Mouse (Mus musculus) bone marrow macrophage, adult 2 months (primary cell): Measurements from ENCODE around the gene Thsd4. TPM values are rescaled to one million over a fixed set of nuclear protein-coding genes. Genes with fewer than 3 reads are reported as not detected.

Source experiments
- H3K27ac ChIP-seq: 2 replicates; pipeline ENCODE4 v1.5.1; 2012; ENCODE audit warnings: low read depth, low read length; ENCODE audit not compliant: insufficient read depth
- H3K4me1 ChIP-seq: 2 replicates; pipeline ENCODE4 v1.6.1; 2012; ENCODE audit warnings: low read length; ENCODE audit not compliant: control insufficient read depth, insufficient read depth
- H3K4me3 ChIP-seq: 2 replicates; pipeline ENCODE4 v1.5.1; 2012; ENCODE audit warnings: mild to moderate bottlenecking, low read length, moderate library complexity; ENCODE audit not compliant: insufficient read depth
- CTCF ChIP-seq: IDR thresholded peaks from 2 replicates; pipeline ENCODE4 v1.5.1; 2012; ENCODE audit warnings: low read depth, mild to moderate bottlenecking, low read length, moderate library complexity
- POLR2A ChIP-seq: IDR thresholded peaks from 2 replicates; pipeline ENCODE4 v1.6.1; 2012; ENCODE audit warnings: mild to moderate bottlenecking, low read depth, low read length, borderline replicate concordance
- polyA plus RNA-seq: library from polyadenylated mRNA; stranded (reverse); fragments of >200 nt; gene quantifications from 2 replicates; pipeline ENCODE4 v1.2.4, GENCODE M21; 2012; ENCODE audit not compliant: missing spikeins, insufficient read depth, insufficient read length

The Thsd4 gene
- polyA plus RNA-seq, 1 experiment = 0.09 TPM

DNA sequence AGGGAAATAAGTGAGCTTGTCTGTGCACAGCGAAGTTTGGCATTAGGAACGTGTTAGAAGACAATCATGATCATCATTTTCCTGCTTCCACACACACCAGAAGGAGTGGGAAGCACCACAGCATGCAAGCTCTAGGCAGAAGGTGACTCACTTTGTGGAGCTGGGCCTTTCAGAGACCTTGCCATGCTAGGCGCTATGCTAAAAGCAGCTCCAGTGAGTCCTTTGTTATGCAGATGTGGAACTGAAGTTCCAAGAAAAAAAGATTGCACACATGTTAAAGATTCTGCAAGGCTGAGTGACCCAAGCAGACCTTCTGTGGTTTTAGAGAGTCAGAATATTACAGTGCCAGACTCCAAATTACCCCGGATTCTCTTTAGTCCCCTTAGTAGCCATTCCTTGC is 91.8 kb downstream of the Thsd4 start:
- Histone ChIP-seq H3K27ac (no peak overlapping the region), H3K4me1 (no peaks in the 10 kb centered on the region), H3K4me3 (no peak overlapping the region)
- TF ChIP-seq CTCF (no peak), POLR2A (no peak)

GRCm38 (mm10) chr9:60414076-60414755 is 107.6 kb downstream of the Thsd4 start:
- H3K4me3 ChIP-seq = no peak overlapping the region
- TF ChIP-seq CTCF (no peak), POLR2A (no peak)
- H3K4me1 ChIP-seq = 0 out of 2 replicates have a peak, but pooled peaks cover 2% of the 10 kb centered on the region
- H3K27ac ChIP-seq = no peak overlapping the region

DNA sequence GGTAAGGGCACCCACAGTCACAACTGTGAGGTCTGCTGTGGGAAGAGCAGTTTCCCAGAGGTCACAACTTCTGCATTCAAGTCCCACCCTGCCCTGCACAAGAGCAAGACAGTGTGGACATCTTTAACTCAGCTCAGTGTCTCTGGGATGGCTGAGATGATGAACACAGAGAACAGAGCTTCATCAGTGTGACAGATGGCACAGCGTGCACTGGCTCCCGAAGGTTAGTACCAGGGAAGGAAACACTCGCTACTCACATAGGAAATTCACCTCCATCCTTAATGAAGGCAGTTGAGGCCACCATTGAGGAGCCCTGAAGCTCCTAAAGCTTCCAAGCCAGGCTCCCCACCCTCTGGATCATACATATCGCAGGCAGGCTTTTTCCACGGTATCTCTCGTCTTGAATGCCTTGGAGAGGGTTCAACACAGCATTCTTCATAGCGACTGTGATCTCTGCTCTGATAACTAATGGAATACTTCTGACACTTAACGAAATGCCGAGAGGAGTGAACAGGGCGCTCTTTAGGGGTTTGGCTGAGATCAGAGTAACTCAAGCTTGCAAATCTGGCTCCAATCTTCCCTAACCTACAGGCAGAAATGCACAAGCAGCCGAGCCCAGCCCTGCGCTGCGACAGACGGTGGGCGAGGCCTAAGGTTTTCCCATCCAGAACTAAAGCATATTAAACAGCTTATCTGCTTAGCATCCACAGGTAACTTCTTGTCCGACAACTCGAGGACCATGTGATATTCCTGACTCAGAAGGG is 110.8 kb downstream of the Thsd4 start:
- Histone ChIP-seq H3K4me1 (no peaks in the 10 kb centered on the region), H3K27ac (no peak overlapping the region), H3K4me3 (no peak overlapping the region)
- no peak for TF ChIP-seq CTCF
- no peak for TF ChIP-seq POLR2A

DNA sequence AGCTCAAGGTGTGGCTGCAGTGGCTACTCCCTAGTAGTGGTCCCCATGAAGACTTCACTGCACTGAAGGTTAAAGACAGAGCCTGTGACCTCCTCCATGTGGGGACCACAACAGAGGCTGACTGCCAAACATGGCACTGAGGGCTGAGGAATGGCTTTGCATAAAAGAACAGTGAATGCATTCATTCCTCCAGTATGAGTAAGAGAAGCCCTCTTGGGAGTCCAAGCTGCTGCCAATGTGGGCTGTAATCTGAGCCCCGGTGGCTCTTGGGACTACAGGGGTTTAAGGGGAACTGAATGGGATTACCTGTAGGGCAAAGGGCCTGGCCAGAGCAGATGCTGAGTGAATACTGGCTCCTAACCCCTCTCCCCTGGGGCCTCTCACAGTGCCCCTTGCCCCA is 114.5 kb downstream of the Thsd4 start:
- Histone ChIP-seq H3K4me3 (no peak overlapping the region), H3K27ac (no peak overlapping the region), H3K4me1 (no peaks in the 10 kb centered on the region)
- TF ChIP-seq CTCF (no peak), POLR2A (no peak)

- no peaks in the 10 kb centered on the region for H3K4me1 ChIP-seq
- no peak overlapping the region for H3K4me3 ChIP-seq
- TF ChIP-seq POLR2A (no peak), CTCF (no peak)
- H3K27ac ChIP-seq = no peak overlapping the region
Measured at GRCm38 (mm10) chr9:60405777-60406176, 116.1 kb downstream of the Thsd4 start.

DNA sequence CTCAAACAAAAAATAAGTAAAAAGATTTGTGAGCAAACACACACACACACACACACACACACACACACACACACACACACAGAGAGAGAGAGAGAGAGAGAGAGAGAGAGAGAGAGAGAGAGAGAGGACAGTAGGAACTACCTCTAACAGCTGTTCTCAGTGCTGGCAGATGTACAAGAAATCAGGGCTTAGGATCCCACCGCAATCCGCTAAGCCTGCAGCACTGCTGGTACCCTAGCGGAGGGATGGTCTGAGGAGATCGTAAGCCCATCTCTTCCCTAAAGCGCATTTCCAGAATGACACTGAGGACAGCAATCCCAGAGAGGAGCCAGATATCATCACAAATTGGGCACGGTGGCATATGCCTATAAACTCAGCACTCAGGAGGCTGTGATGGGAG is 119.2 kb downstream of the Thsd4 start:
- no peaks in the 10 kb centered on the region for H3K4me1 ChIP-seq
- TF ChIP-seq CTCF (no peak), POLR2A (no peak)
- H3K4me3 ChIP-seq = no peak overlapping the region
- H3K27ac ChIP-seq = no peak overlapping the region

- Histone ChIP-seq H3K27ac (no peak overlapping the region), H3K4me3 (no peak overlapping the region), H3K4me1 (no peaks in the 10 kb centered on the region)
- TF ChIP-seq POLR2A (no peak), CTCF (no peak)
Measured at GRCm38 (mm10) chr9:60400001-60400400, 121.8 kb downstream of the Thsd4 start.

DNA sequence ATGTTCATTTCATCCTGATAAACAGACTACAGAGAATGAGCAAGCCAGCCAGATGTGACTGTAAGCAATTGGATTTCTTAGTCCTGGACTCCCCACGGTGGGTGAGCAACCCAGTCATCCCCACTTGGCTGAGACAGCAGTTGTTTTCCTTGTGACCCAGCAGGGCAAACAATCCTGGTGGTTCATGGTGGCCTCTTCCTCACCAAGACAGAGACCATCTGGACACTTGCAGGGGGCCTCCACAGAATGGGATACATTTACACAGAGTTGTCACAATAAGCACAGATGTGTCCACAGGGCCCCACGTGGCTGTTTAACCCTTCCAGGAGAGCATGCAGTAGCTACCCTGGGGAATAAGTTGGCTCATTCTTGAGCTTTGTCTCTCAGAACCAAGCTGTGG is 123.8 kb downstream of the Thsd4 start:
- H3K27ac ChIP-seq = no peak overlapping the region
- no peak overlapping the region for H3K4me3 ChIP-seq
- TF ChIP-seq CTCF = no peak
- TF ChIP-seq POLR2A = no peak
- H3K4me1 ChIP-seq = no peaks in the 10 kb centered on the region

DNA sequence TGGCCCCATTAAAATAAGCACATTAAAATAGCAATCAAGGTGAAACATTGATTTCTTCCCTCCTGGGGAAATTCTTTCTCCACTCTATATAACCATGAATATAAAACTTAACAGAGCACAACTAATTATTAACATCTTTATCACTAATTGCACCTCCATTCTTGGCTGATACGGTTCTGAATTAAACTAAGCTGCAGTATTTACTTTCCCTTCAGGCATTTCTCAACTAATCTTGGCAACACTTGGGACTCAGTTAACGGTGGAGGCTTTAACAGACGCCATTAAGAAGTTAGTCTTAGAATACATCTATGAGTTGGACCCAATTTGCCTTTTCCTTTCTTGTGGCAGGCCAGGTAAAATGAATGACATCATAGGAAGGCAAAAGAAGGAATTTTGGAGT is 125.8 kb downstream of the Thsd4 start:
- no peak overlapping the region for H3K27ac ChIP-seq
- TF ChIP-seq POLR2A (no peak), CTCF (no peak)
- no peaks in the 10 kb centered on the region for H3K4me1 ChIP-seq
- no peak overlapping the region for H3K4me3 ChIP-seq

DNA sequence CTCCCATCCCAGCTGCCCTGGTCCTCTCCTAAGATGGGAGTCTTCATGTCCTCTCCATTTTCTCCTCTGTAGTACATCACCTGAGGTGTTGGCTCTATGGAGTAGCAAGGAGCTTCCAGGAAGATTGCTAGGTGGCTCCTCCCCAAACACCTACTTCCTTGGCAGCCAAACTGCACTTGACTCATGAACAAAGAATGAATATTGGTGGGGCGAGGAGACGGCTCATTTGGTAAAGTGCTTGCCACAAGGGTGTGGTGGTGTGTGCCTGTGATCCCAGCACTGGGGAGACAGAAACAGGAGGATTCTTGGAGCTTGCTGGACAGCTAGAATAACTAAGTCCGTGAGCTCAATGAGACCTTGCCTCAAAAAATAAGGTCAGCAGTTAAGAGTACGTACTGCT is 128.9 kb downstream of the Thsd4 start:
- H3K4me1 ChIP-seq = no peaks in the 10 kb centered on the region
- TF ChIP-seq CTCF (no peak), POLR2A (no peak)
- H3K27ac ChIP-seq = no peak overlapping the region
- H3K4me3 ChIP-seq = no peak overlapping the region
